Mouse (Mus musculus): Measurements from ENCODE around the gene Zfp750. TPM values are rescaled to one million over a fixed set of nuclear protein-coding genes. Genes with fewer than 3 reads are reported as not detected.

The Zfp750 gene
- total RNA-seq, 1 experiment, result 1.5 TPM

- H3K27ac ChIP-seq (ENCODE audit: insufficient read depth, low read depth, low read length, poor library complexity, severe bottlenecking), result no peak overlapping the region
- DNase-seq (ENCODE audit: low read depth, low spot score), result no peak
- H3K9me3 ChIP-seq (ENCODE audit: control insufficient read depth, insufficient read depth, low read depth, low read length), result no peaks in the 10 kb centered on the region
- H3K36me3 ChIP-seq (ENCODE audit: control insufficient read depth, insufficient read depth, low read length, poor library complexity, severe bottlenecking), result no peaks in the 10 kb centered on the region; the same call in 1 of the 2 replicates
- no peak overlapping the region for H3K9ac ChIP-seq (ENCODE audit: insufficient read depth, low read depth, low read length, poor library complexity, severe bottlenecking)
- in situ Hi-C loops (cut with MboI; ENCODE audit: low sequenced_read_pairs in 2 of 2, unreplicated experiment in 2 of 2), result no loop called here
- no peak for TF ChIP-seq HCFC1 (IDR thresholded peaks at IDR 0.05; ENCODE audit: borderline replicate concordance, insufficient read depth, low read length)
- TF ChIP-seq ZC3H11A (IDR thresholded peaks at IDR 0.05; ENCODE audit: borderline replicate concordance, low read depth, low read length), result no peak
- TF ChIP-seq MAFK (IDR thresholded peaks at IDR 0.05; ENCODE audit: insufficient read depth, low read depth, low read length), result no peak
- H3K4me1 ChIP-seq (ENCODE audit: control insufficient read depth in 2 of 2, insufficient read depth in 2 of 2, low read length in 2 of 2, poor library complexity in 1 of 2), result peaks cover 8 to 18% of the 10 kb centered on the region in 2 experiments; a peak in 2 of 4 replicates
- no peak overlapping the region for H3K4me3 ChIP-seq (ENCODE audit: insufficient read depth in 1 of 2, low read depth in 1 of 2, low read length in 2 of 2, poor library complexity in 1 of 2, severe bottlenecking in 1 of 2)
Measured at GRCm38 (mm10) chr11:121522156-121522762, 3.1 kb upstream of the Zfp750 start.

GRCm38 (mm10) chr11:121520761-121521160, 1.6 kb upstream of the Zfp750 start:
- Histone ChIP-seq H3K4me1 (ENCODE audit: control insufficient read depth in 2 of 2, insufficient read depth in 2 of 2, low read length in 2 of 2, poor library complexity in 1 of 2) (peaks cover 8 to 18% of the 10 kb centered on the region in 2 experiments; a peak in 2 of 4 replicates), H3K9me3 (ENCODE audit: control insufficient read depth, insufficient read depth, low read depth, low read length) (no peaks in the 10 kb centered on the region), H3K36me3 (ENCODE audit: control insufficient read depth, insufficient read depth, low read length, poor library complexity, severe bottlenecking) (peaks cover 1% of the 10 kb centered on the region; the same call in 1 of the 2 replicates), H3K4me3 (ENCODE audit: insufficient read depth in 1 of 2, low read depth in 1 of 2, low read length in 2 of 2, poor library complexity in 1 of 2, severe bottlenecking in 1 of 2) (no peak overlapping the region), H3K27ac (ENCODE audit: insufficient read depth, low read depth, low read length, poor library complexity, severe bottlenecking) (peak overlapping the region; percentile 78; the same call in 1 of the 2 replicates), H3K9ac (ENCODE audit: insufficient read depth, low read depth, low read length, poor library complexity, severe bottlenecking) (peak overlapping the region; percentile 50; the same call in 1 of the 2 replicates)
- no peak for DNase-seq (ENCODE audit: low read depth, low spot score)
- in situ Hi-C loops (cut with MboI; ENCODE audit: low sequenced_read_pairs in 2 of 2, unreplicated experiment in 2 of 2), result no loop called here
- TF ChIP-seq CHD2 (IDR thresholded peaks at IDR 0.05; ENCODE audit: low read depth, low read length), result no peak
- no peak for TF ChIP-seq HCFC1 (IDR thresholded peaks at IDR 0.05; ENCODE audit: borderline replicate concordance, insufficient read depth, low read length)
- no peak for TF ChIP-seq ZC3H11A (IDR thresholded peaks at IDR 0.05; ENCODE audit: borderline replicate concordance, low read depth, low read length)
- no peak for TF ChIP-seq MAFK (IDR thresholded peaks at IDR 0.05; ENCODE audit: insufficient read depth, low read depth, low read length)
- TF ChIP-seq ZNF384 (IDR thresholded peaks at IDR 0.05; ENCODE audit: low read depth, low read length), result no peak

DNA sequence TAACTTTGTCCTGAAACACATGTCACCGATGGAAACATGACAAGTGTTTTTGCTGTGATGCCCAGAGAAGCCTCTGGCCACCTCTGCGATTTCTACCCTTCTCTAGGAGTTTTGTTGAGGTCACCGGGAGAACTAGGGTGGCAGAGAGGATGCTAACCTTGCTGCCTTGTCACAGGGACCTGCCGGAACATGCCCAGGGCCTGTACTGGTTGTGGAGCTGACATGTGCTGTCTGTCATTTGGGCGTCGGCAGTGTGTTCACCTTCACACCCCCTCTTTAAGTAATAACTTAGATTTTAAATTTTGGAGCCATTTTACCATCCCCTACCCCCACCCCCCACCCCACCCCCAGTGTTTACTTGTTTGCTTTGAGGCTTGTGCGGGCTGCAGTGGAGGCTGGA, 570 bp upstream of the Zfp750 start:
- Histone ChIP-seq H3K27ac (ENCODE audit: insufficient read depth, low read depth, low read length, poor library complexity, severe bottlenecking) (peak overlapping the region; percentile 78), H3K9me3 (ENCODE audit: control insufficient read depth, insufficient read depth, low read depth, low read length) (no peaks in the 10 kb centered on the region), H3K36me3 (ENCODE audit: control insufficient read depth, insufficient read depth, low read length, poor library complexity, severe bottlenecking) (peaks cover 1% of the 10 kb centered on the region; the same call in 1 of the 2 replicates), H3K4me1 (ENCODE audit: control insufficient read depth in 2 of 2, insufficient read depth in 2 of 2, low read length in 2 of 2, poor library complexity in 1 of 2) (peaks cover 8 to 18% of the 10 kb centered on the region in 2 experiments; a peak in 2 of 4 replicates), H3K9ac (ENCODE audit: insufficient read depth, low read depth, low read length, poor library complexity, severe bottlenecking) (peak overlapping the region; percentile 21; the same call in 1 of the 2 replicates), H3K4me3 (ENCODE audit: insufficient read depth in 1 of 2, low read depth in 1 of 2, low read length in 2 of 2, poor library complexity in 1 of 2, severe bottlenecking in 1 of 2) (peak overlapping the region; percentile 43 to 58; a peak in 2 of 4 replicates)
- TF ChIP-seq ZC3H11A (IDR thresholded peaks at IDR 0.05; ENCODE audit: borderline replicate concordance, low read depth, low read length) (no peak), CHD2 (IDR thresholded peaks at IDR 0.05; ENCODE audit: low read depth, low read length) (no peak), ZNF384 (IDR thresholded peaks at IDR 0.05; ENCODE audit: low read depth, low read length) (no peak), HCFC1 (IDR thresholded peaks at IDR 0.05; ENCODE audit: borderline replicate concordance, insufficient read depth, low read length) (no peak), MAFK (IDR thresholded peaks at IDR 0.05; ENCODE audit: insufficient read depth, low read depth, low read length) (no peak)
- DNase-seq (ENCODE audit: low read depth, low spot score), result peak; percentile 12
- in situ Hi-C loops (cut with MboI; ENCODE audit: low sequenced_read_pairs in 2 of 2, unreplicated experiment in 2 of 2), result no loop called here

DNA sequence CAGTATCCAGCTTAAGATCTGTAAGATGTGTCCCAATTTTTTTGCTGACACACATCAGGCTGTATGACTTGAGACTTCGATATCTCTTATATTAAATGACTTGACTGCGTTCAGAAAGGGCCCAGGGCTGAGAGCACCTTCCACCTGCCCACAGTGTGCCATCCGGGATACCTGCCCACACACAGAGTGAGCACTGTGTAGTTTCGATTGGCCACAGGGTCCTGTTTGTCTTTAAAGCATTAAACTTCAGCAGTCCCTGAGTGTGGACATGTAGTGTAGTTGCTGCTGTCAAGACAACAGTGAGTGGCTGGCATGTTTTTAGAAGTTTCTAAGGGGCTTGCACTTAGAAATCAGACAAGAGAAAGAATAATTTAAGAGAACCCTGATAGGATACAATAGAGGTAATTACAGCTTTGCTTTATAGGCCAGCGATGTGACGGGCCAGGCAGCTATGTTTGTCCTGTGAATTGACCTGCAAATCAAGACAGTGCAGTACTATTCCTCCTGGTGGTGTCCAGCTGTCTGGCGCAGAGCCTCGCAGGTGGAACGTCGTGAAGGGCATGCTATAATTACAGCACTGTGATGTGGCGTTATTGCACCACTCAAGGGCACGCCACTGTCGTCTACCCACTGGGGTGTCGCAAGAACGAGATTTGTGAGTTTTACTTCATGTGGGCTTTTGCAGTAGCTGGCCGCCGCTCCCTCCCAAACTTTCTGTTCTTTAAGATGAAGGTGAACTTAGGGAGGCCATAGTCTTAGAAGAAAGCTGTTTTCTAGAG, 1.3 kb downstream of the Zfp750 start:
- Histone ChIP-seq H3K4me1 (ENCODE audit: control insufficient read depth in 2 of 2, insufficient read depth in 2 of 2, low read length in 2 of 2, poor library complexity in 1 of 2) (peaks cover 8 to 18% of the 10 kb centered on the region in 2 experiments; a peak in 2 of 4 replicates), H3K9ac (ENCODE audit: insufficient read depth, low read depth, low read length, poor library complexity, severe bottlenecking) (peak overlapping the region; percentile 47; the same call in 1 of the 2 replicates), H3K27ac (ENCODE audit: insufficient read depth, low read depth, low read length, poor library complexity, severe bottlenecking) (no peak overlapping the region), H3K4me3 (ENCODE audit: insufficient read depth in 1 of 2, low read depth in 1 of 2, low read length in 2 of 2, poor library complexity in 1 of 2, severe bottlenecking in 1 of 2) (peak overlapping the region in 1 of 2 experiments; percentile 42; a peak in 2 of 4 replicates), H3K36me3 (ENCODE audit: control insufficient read depth, insufficient read depth, low read length, poor library complexity, severe bottlenecking) (peaks cover 4% of the 10 kb centered on the region; the same call in 1 of the 2 replicates), H3K9me3 (ENCODE audit: control insufficient read depth, insufficient read depth, low read depth, low read length) (no peaks in the 10 kb centered on the region)
- TF ChIP-seq MAFK (IDR thresholded peaks at IDR 0.05; ENCODE audit: insufficient read depth, low read depth, low read length), result no peak
- TF ChIP-seq CHD2 (IDR thresholded peaks at IDR 0.05; ENCODE audit: low read depth, low read length), result no peak
- no peak for TF ChIP-seq ZC3H11A (IDR thresholded peaks at IDR 0.05; ENCODE audit: borderline replicate concordance, low read depth, low read length)
- no peak for TF ChIP-seq ZNF384 (IDR thresholded peaks at IDR 0.05; ENCODE audit: low read depth, low read length)
- no peak for TF ChIP-seq HCFC1 (IDR thresholded peaks at IDR 0.05; ENCODE audit: borderline replicate concordance, insufficient read depth, low read length)
- in situ Hi-C loops (cut with MboI; ENCODE audit: low sequenced_read_pairs in 2 of 2, unreplicated experiment in 2 of 2), result no loop called here
- no peak for DNase-seq (ENCODE audit: low read depth, low spot score)
